Mouse (Mus musculus) left cerebral cortex, adult 18-20 months (tissue): ENCODE measurements at regions not wholly inside any gene's neighbourhood (a gene's known extent, or its start where the extent isn't known, plus 50 kb on each side); places are given as distances from the start of the nearest gene placed in this dataset.
A peak's percentile ranks its signal among the peaks of the same experiment; 100 is the strongest.

Experiments
- DNase-seq, 2 experiments: peaks; one replicate each; pipeline ENCODE4 v3.0.0; 2021 to 2022; ENCODE audit warnings: low spot score in 2 of 2, mixed read lengths in 1 of 2

- peak in 1 of 2 experiments; percentile 12 for DNase-seq
These were observed 310.7 kb upstream of the Rorb start for GRCm38 (mm10) chr19:19421706-19422105.
